Mouse (Mus musculus) embryonic facial prominence, embryonic 13.5 days (tissue): ENCODE measurements around the gene Dnaaf2. TPM values are rescaled to one million over a fixed set of nuclear protein-coding genes. Genes with fewer than 3 reads are reported as not detected.

ENCODE experiments used
- ATAC-seq: fragments of 200-750 bp; cut with Nextera tagmentation; 2 replicates; pipeline ENCODE4 v1.8.0; 2017; ENCODE audit warnings: low read depth; ENCODE audit not compliant: insufficient number of reproducible peaks, insufficient read depth, low FRiP score, low TSS enrichment
- H3K27ac ChIP-seq: fragments of 300-500 bp; sonication (generic); 2 replicates; pipeline ENCODE4 v1.5.1; 2015; ENCODE audit warnings: moderate library complexity, mild to moderate bottlenecking, inconsistent platforms
- H3K27me3 ChIP-seq: fragments of 300-500 bp; sonication (generic); 2 replicates; pipeline ENCODE4 v1.6.1; 2015; ENCODE audit warnings: mild to moderate bottlenecking, inconsistent platforms
- H3K36me3 ChIP-seq: fragments of 300-500 bp; sonication (generic); 2 replicates; pipeline ENCODE4 v1.6.1; 2015; ENCODE audit warnings: mild to moderate bottlenecking, inconsistent platforms
- H3K4me1 ChIP-seq: fragments of 300-500 bp; sonication (generic); 2 replicates; pipeline ENCODE4 v1.6.1; 2015; ENCODE audit warnings: inconsistent platforms
- H3K4me2 ChIP-seq: fragments of 300-500 bp; sonication (generic); 2 replicates; pipeline ENCODE4 v1.6.1; 2015; ENCODE audit warnings: moderate library complexity, mild to moderate bottlenecking, inconsistent platforms
- H3K4me3 ChIP-seq: fragments of 300-500 bp; sonication (generic); 2 replicates; pipeline ENCODE4 v1.5.1; 2015; ENCODE audit warnings: mild to moderate bottlenecking, inconsistent platforms
- H3K9ac ChIP-seq: fragments of 300-500 bp; sonication (generic); 2 replicates; pipeline ENCODE4 v1.6.1; 2015; ENCODE audit warnings: mild to moderate bottlenecking, inconsistent platforms
- H3K9me3 ChIP-seq: fragments of 300-500 bp; sonication (generic); 2 replicates; pipeline ENCODE4 v1.6.1; 2016; ENCODE audit warnings: inconsistent platforms
- WGBS: fragments of 180-500 bp; shearing (Covaris S2); methylation state at CpG from one replicate; pipeline ENCODE4 v1.1.7; 2015; ENCODE audit warnings: mixed read lengths; 5-methylcytosine and 5-hydroxymethylcytosine counted together
- polyA plus RNA-seq: library from polyadenylated mRNA; unstranded; fragments of >200 nt; fragmentation: Nextera tagmentation; extraction: Ambion mirVana; gene quantifications from 2 replicates; pipeline ENCODE4 v1.2.1, GENCODE M21; 2015

Gene Dnaaf2
- polyA plus RNA-seq: 12.0 and 14.4 TPM in 2 replicates

DNA sequence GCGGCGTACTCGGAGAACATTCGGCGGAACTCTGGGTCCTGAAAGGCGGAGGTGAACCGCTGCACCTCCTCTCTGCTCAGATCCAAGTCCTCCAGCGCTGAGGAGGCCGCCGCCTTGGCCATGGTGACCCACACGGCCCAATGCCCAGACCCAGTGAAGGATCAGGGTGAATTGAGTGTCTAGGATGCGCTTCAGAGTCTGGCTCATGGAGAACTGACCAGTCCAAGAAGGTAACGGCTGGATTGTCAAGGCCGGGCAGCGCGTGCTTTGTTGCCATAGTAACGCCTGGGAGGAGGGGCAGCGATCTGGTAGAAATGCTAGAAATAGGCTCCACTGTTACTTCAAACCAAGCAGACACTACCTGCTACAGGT is at the start of gene Dnaaf2:
Gene Dnaaf2 (minus strand): TSS at position 266 of the 372 bp plus-strand sequence.
- WGBS: under 1% methylated on average over 18 of the region's 18 CpGs
- H3K4me1 ChIP-seq: peaks cover 22% of the 10 kb centered on the region
- ATAC-seq: peak; percentile 24

DNA sequence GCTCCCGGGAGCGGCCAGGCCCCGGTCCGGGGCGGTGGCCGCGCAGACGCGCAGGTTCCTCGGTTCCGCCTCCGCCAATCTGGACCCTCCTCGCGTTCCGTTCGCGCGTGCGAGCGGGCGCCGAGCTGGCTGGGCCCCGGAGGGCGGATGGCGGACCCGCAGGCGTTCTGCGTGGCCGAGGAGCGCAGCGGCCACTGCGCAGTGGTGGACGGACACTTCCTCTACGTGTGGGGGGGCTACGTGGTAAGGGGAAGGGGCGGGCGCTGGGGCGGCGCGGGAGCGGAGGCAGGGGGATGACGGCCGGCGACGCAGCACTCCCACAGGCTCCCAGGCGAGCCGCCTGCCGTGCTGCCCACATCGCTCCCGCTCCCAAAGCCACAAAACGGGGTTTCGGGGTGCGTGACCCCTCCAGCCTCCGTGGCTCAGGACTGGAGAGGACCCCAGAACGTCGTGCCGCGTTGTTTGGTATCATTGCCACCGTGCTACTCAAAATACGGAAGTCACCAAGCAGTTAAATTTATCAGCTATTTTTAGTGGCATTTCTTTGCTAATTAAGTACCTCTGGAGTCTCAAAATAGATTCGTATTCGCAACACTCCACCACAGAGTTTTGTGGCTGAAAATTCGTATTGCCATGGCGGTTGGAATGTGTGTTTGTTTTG is 43.7 kb upstream of the Dnaaf2 start:
- WGBS: under 1% methylated on average over 64 of the region's 64 CpGs
- Histone ChIP-seq H3K4me3 (peak overlapping the region; percentile 74), H3K9me3 (no peaks in the 10 kb centered on the region), H3K4me2 (peak overlapping the region; percentile 69), H3K4me1 (peaks cover 6% of the 10 kb centered on the region; the same call in 1 of the 2 replicates), H3K27me3 (no peaks in the 10 kb centered on the region), H3K9ac (peak overlapping the region; percentile 87), H3K36me3 (no peaks in the 10 kb centered on the region), H3K27ac (peak overlapping the region; percentile 85)
- peak; percentile 82 for ATAC-seq

More for the DNA sequence above, at the start of gene Dnaaf2:
- peak within 1 kb of the TSS; percentile 96 for H3K4me3 ChIP-seq
- H3K27me3 ChIP-seq: no peaks in the 10 kb centered on the region
- peak within 1 kb of the TSS; percentile 95 for H3K4me2 ChIP-seq
- H3K36me3 ChIP-seq: peaks cover 24% of the 10 kb centered on the region
- no peaks in the 10 kb centered on the region for H3K9me3 ChIP-seq
- H3K9ac ChIP-seq: peak within 1 kb of the TSS; percentile 93
- H3K27ac ChIP-seq: peak within 1 kb of the TSS; percentile 93

DNA sequence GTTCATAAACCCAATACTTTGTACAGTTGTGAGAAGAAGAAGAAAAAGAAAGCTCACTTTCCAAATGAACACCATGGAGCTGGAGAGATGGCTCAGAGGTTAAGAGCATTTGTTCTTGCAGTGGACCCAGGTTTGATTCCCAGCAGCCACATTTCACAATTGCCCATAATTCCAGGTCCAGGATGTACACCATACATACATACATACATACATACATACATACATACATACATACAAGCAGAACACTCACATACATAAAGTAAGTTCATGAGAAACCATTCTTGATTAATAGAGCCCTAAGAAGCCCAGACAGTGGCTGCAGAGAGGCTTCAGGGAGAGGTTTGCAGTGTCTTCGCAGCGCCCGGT is 43.2 kb upstream of the Dnaaf2 start:
- 0% methylated on average over 3 of the region's 3 CpGs for WGBS
- Histone ChIP-seq H3K4me1 (peaks cover 6% of the 10 kb centered on the region; the same call in 1 of the 2 replicates), H3K4me2 (peak overlapping the region; percentile 69), H3K9me3 (no peaks in the 10 kb centered on the region), H3K27ac (peak overlapping the region; percentile 85), H3K27me3 (no peaks in the 10 kb centered on the region), H3K4me3 (peak overlapping the region; percentile 74), H3K9ac (peak overlapping the region; percentile 87), H3K36me3 (no peaks in the 10 kb centered on the region)
- ATAC-seq: no peak; the same call in 1 of the 2 replicates

DNA sequence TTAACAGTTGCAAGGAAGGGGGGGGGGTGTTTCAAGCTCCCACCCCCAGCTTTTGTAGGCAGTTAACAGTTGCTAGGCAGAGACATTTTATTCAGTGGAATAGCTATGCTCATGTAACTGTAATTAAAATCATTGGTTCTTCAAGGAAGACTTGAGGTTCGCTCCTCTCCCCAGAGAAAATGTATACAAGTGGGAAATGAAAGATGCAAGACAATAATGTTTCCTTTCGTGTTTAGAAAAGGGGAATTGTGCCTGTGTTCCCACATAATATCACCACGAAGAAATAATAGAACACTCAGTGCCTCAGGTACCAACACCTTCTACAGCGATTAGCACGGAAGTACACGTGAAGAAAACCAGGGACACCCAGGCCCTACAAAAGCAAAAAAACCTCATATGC is 42.6 kb upstream of the Dnaaf2 start, which contains the start of gene Klhdc1:
Gene Klhdc1 (plus strand): TSS at position 301 of the 400 bp plus-strand sequence.
- ATAC-seq: no peak
- WGBS: 69% methylated on average over 6 of the region's 6 CpGs
- H3K4me2 ChIP-seq: peak within 1 kb of the TSS; percentile 69
- peak within 1 kb of the TSS; percentile 87 for H3K9ac ChIP-seq
- H3K27ac ChIP-seq: peak within 1 kb of the TSS; percentile 85
- no peaks in the 10 kb centered on the region for H3K9me3 ChIP-seq
- H3K36me3 ChIP-seq: no peaks in the 10 kb centered on the region
- H3K4me3 ChIP-seq: peak within 1 kb of the TSS; percentile 74
- no peaks in the 10 kb centered on the region for H3K27me3 ChIP-seq
- H3K4me1 ChIP-seq: peaks cover 6% of the 10 kb centered on the region; the same call in 1 of the 2 replicates

DNA sequence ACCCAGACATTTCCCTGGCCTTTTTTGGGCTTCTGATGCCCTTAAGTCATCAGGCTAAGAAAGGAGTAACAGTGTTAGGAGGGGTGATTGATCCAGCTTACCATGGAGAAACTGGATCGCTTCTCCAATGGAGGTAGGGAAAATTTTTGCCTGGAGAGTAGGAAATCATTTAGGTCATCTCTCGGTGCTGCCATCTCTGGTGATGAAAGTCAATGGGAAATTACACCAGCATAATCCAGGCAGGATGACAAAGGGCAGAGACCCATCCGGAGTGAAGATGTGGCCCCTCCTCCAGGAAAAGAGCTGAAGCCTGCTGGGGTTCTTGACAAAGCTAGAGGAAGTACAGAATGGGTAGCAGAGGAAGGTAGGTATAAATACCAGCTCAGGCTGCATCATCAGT is 40.1 kb upstream of the Dnaaf2 start:
- no peak overlapping the region for H3K4me2 ChIP-seq
- no peak overlapping the region for H3K9ac ChIP-seq
- no peaks in the 10 kb centered on the region for H3K27me3 ChIP-seq
- H3K4me3 ChIP-seq: no peak overlapping the region
- WGBS: 45% methylated on average over 3 of the region's 3 CpGs
- no peak overlapping the region for H3K27ac ChIP-seq
- H3K36me3 ChIP-seq: no peaks in the 10 kb centered on the region
- ATAC-seq: no peak
- H3K9me3 ChIP-seq: no peaks in the 10 kb centered on the region
- peaks cover 6% of the 10 kb centered on the region; the same call in 1 of the 2 replicates for H3K4me1 ChIP-seq

DNA sequence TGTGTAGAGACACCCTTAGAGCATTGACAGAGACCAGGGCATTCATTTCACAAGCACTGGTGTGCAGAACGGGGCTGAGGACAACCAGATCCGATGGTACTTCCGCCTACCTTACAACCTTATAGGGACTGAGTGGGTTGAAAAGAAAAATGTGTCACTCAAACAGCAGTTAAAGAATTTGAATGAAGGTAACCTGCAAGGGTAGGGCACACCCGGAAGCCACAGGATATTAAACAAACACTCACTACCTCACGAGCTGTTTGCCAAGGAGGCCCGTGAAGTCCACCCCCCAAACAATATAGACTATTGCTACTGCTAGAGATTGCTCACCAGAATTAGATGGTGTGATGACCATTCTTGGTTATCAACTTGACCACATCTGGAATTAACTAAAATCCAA is 37.6 kb upstream of the Dnaaf2 start:
- no peaks in the 10 kb centered on the region for H3K27me3 ChIP-seq
- H3K4me1 ChIP-seq: no peaks in the 10 kb centered on the region; the same call in 1 of the 2 replicates
- WGBS: 89% methylated on average over 6 of the region's 6 CpGs
- no peak overlapping the region for H3K4me3 ChIP-seq
- H3K36me3 ChIP-seq: no peaks in the 10 kb centered on the region
- no peak for ATAC-seq
- no peaks in the 10 kb centered on the region for H3K9me3 ChIP-seq
- H3K27ac ChIP-seq: no peak overlapping the region
- H3K4me2 ChIP-seq: no peak overlapping the region
- H3K9ac ChIP-seq: no peak overlapping the region

DNA sequence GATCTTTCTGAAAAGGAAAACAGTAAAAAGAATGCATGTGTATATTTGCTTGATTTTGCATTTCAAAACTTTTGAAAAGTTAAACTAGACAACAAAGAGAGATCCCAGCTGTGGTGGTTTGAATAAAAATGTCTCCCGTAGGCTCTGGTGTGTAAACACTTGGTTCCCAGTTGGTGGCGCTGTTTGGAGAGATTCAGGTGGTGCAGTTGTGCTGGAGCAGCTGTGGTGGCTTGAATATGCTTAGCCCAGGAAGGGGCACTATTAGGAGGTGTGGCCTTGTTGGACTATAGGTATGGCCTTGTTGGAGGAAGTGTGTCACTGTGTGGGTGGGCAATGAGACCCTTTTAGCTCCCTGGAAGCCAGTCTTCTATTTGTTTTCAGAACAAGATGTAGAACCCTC is 31.0 kb upstream of the Dnaaf2 start:
- H3K27ac ChIP-seq: no peak overlapping the region
- H3K9me3 ChIP-seq: no peaks in the 10 kb centered on the region
- H3K9ac ChIP-seq: no peak overlapping the region
- no peak overlapping the region for H3K4me3 ChIP-seq
- H3K27me3 ChIP-seq: no peaks in the 10 kb centered on the region
- ATAC-seq: no peak
- WGBS: 67% methylated on average over 2 of the region's 2 CpGs
- H3K4me2 ChIP-seq: no peak overlapping the region
- H3K4me1 ChIP-seq: peaks cover 6% of the 10 kb centered on the region
- peaks cover 16% of the 10 kb centered on the region for H3K36me3 ChIP-seq

DNA sequence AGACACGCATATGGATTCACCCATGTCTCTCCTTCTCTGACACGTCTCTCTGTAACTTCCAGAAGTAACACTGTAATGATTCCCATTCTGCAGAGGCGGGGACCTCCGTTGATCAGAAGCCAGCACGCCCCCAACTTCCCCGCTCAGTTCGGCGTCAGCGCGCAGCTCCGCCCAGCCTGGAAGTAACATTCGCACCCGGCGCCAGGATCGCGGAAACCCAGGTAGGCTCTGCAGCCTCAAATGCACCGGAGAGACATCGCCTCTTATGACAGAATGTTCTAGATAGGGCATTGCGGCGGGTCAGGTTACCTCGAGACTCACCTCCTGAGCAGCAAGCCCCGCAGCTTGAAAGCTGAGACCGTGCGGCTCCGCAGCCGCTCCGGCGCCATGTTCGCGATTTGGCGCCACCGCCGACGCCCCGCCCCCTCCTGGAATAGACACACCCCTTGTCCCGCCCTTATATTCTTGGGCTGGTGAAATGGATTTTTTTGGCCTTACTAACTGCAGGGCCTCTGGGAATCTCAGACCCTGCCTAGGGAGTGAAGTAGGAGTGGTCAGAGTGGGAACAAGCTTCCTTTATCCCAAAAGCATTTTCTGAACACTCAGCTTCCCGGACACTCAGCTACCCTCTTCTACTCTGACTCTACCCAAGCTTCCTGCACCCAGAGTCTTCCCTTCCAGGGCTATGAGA is 29.7 kb upstream of the Dnaaf2 start, which contains the start of gene Pole2:
Gene Pole2 (minus strand): TSS at position 420 of the 691 bp plus-strand sequence.
- Histone ChIP-seq H3K27me3 (no peaks in the 10 kb centered on the region), H3K9me3 (no peaks in the 10 kb centered on the region), H3K36me3 (peaks cover 25% of the 10 kb centered on the region), H3K9ac (peak within 1 kb of the TSS; percentile 74), H3K4me2 (peak within 1 kb of the TSS; percentile 59), H3K4me1 (peaks cover 6% of the 10 kb centered on the region), H3K4me3 (peak within 1 kb of the TSS; percentile 65), H3K27ac (peak within 1 kb of the TSS; percentile 89)
- ATAC-seq: peak; percentile 92
- WGBS: under 1% methylated on average over 37 of the region's 37 CpGs

DNA sequence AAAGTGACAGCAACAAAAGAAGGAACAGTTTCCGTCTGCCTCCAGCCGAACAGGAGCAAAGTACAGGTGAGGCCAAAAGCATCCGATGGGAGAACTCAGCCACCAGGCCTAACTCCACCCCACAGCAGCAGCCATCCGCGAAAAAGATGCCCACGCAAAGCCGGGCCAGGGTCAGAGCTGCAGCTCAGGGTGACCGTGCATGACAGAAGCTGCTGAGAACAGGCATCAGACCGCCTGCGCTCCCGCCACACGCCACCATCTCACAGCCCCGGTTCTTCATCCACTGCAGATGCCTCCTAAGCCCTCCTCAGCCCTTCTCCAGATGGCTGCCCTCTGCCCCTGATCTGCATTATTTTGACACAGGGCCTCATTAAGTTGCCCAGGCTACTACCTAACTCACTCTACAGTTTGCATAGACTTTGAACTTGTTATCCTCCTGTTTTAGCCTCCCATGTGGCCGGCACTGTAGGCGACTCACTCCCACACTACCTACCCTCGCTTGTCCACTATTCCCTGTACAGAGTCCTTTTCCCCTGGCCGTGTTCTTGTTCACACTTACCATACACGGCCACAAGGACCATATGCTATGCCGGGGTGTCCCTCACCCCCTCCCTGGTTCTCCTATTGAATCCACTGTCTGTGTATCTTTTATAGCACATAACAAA is 22.5 kb upstream of the Dnaaf2 start:
- H3K4me2 ChIP-seq: no peak overlapping the region
- no peak for ATAC-seq
- no peak overlapping the region for H3K4me3 ChIP-seq
- H3K4me1 ChIP-seq: no peaks in the 10 kb centered on the region
- H3K9ac ChIP-seq: peak overlapping the region; percentile 32; the same call in 1 of the 2 replicates
- H3K9me3 ChIP-seq: no peaks in the 10 kb centered on the region
- no peak overlapping the region for H3K27ac ChIP-seq
- 91% methylated on average over 19 of the region's 19 CpGs for WGBS
- no peaks in the 10 kb centered on the region for H3K27me3 ChIP-seq
- H3K36me3 ChIP-seq: peaks cover 76% of the 10 kb centered on the region

DNA sequence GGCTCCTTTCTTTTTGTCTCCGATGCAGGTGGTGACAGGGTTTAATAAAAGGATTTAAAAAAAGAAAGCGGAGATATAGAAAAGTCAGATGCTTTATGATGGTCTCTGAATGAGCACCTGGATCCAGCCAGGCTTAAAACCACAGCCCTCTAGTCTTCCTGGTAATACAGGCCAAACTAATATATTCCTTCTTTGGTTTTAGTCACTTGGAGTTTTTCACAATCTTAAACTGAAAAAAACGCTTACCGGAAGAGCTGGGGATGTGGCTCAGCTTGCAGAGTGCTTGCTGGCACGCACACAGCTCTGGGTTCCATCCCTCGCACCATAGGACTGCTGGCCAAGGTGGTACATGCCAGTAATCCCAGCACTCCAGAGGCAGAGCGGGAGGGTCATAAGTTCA is 18.4 kb upstream of the Dnaaf2 start:
- H3K4me2 ChIP-seq: no peak overlapping the region
- no peaks in the 10 kb centered on the region for H3K9me3 ChIP-seq
- no peaks in the 10 kb centered on the region for H3K27me3 ChIP-seq
- no peak overlapping the region for H3K4me3 ChIP-seq
- H3K36me3 ChIP-seq: peaks cover 85% of the 10 kb centered on the region
- WGBS: 95% methylated on average over 7 of the region's 7 CpGs
- H3K4me1 ChIP-seq: no peaks in the 10 kb centered on the region
- no peak for ATAC-seq
- no peak overlapping the region for H3K9ac ChIP-seq
- H3K27ac ChIP-seq: no peak overlapping the region

DNA sequence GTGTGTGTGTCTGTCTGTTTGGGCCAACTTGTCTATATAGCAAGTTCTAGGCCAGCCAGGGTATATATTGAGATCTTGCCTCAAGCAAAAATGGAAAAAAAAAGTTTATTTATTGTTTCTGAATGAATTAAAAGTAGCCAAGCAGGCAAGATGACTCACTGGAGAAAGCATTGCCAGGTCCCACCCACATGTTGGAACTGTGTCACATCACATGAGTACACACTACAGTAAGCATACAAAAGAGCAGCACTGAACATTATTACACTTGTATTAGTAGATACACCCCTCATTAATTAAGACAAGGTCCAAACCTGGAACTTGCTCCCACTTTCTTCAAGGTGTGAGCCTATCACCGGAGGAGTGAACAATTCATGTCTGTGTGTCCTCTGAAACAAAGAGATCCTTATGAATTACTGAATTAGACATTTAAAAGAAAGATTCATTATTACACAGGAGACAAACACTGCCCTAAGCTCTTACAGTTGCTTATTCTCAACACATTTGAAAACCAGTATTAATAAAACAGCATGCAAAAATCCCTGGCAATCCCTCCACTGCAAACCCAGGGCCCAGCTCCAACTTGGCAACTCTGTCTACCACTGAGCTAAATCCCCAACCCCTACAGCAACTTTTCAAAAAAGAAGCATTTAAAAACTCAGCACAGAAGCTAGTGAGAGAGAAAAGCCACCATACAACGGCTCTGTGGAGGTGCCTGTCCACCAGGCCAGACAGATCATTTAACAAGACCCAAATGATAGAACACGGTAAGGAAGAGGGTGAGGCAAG is 17.0 kb upstream of the Dnaaf2 start:
- Histone ChIP-seq H3K27ac (no peak overlapping the region), H3K36me3 (peaks cover 78% of the 10 kb centered on the region), H3K9me3 (no peaks in the 10 kb centered on the region), H3K4me3 (no peak overlapping the region), H3K27me3 (no peaks in the 10 kb centered on the region), H3K4me1 (no peaks in the 10 kb centered on the region), H3K9ac (no peak overlapping the region), H3K4me2 (no peak overlapping the region)
- 87% methylated on average over 3 of the region's 3 CpGs for WGBS
- ATAC-seq: no peak
